ENCODE assay signal across 8 mouse cellular contexts in the genomic region with DNA sequence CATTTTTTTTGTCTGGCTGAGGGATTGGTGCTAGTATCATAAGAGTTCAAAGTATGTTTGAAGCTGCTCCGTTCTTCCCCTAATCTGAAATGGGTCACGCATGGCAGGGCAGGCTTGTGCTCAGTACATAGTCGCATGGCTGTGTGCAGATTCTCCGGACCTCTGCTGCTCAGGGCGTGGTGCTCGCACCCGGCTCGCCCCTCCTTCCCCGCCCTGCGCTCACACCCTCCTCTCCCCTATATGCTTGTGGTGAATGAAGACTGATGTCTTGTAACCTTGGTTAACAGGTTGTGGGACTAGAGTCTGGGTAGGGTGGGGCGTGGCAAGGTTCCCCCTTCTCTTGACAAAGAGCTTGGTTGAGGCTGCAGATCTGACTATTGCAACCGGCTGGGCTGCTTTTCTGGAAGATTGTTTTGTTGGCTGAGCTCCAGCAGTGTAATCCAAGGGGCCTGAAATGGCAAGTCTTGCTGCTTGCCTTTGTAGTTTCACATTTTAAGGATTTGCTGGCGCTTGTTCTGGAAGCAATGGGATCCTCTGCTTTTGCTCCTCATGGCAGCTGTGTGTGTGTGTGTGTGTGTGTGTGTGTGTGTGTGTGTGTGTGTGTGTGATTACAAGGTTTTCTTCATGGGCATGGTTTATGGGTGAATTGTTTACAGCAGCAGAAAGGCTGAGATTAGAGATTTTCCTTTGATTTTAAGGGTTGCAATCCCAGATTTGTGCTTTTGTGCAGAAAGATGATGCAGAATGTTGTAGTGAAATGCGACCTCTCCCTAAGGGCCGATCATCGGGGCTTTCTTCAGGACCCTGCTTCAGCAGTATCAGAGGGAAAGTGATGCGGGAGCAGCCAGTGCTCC.
A peak's percentile ranks its signal among the peaks of the same experiment; 100 is the strongest.
DNase-seq lines count a peak whose midpoint lies in the region; ATAC-seq and TF ChIP-seq lines count a peak whose summit lies in the region.

No protein-coding gene starts in this region.

- no peaks in the 10 kb centered on the region for H3K36me3 ChIP-seq in forebrain, embryonic 14.5 days (ENCODE audit: control insufficient read depth, insufficient read depth, low read length)
- H3K36me3 ChIP-seq in limb, embryonic 10.5 days, result no peaks in the 10 kb centered on the region
- no peaks in the 10 kb centered on the region for H3K36me3 ChIP-seq in midbrain, embryonic 10.5 days
- H3K36me3 ChIP-seq in spleen, adult 2 months (ENCODE audit: control insufficient read depth, insufficient read depth, low read length), result no peaks in the 10 kb centered on the region

- ATAC-seq in CD4-positive, CD25-positive, alpha-beta regulatory T cell, adult 4 months, result peak; percentile 51
- peak; percentile 84 for ATAC-seq in forebrain, embryonic 14.5 days

- H3K27me3 ChIP-seq in forebrain, embryonic 14.5 days (replicated peaks; ENCODE audit: control insufficient read depth, insufficient read depth, low read length), result no peaks in the 10 kb centered on the region
- H3K27me3 ChIP-seq in limb, embryonic 10.5 days (ENCODE audit: low read depth, poor library complexity, severe bottlenecking), result no peaks in the 10 kb centered on the region
- no peaks in the 10 kb centered on the region for H3K27me3 ChIP-seq in midbrain, embryonic 10.5 days (ENCODE audit: low read depth, poor library complexity, severe bottlenecking)
- no peaks in the 10 kb centered on the region for H3K27me3 ChIP-seq in spleen, adult 2 months (ENCODE audit: control insufficient read depth, insufficient read depth, low read length)

- peaks cover 14% of the 10 kb centered on the region for H3K4me1 ChIP-seq in forebrain, embryonic 14.5 days (ENCODE audit: control insufficient read depth, insufficient read depth, low read length)
- H3K4me1 ChIP-seq in limb, embryonic 10.5 days, result peaks cover 36% of the 10 kb centered on the region
- peaks cover 43% of the 10 kb centered on the region for H3K4me1 ChIP-seq in midbrain, embryonic 10.5 days
- H3K4me1 ChIP-seq in spleen, adult 2 months (ENCODE audit: control insufficient read depth, insufficient read depth, insufficient read length), result peaks cover 9% of the 10 kb centered on the region; the same call in 1 of the 2 replicates

- H3K4me2 ChIP-seq in forebrain, embryonic 14.5 days (ENCODE audit: low read length), result peak overlapping the region; percentile 45

- no peak; the same call in 1 of the 2 replicates for TF ChIP-seq POLR2A in spleen, adult 2 months (IDR thresholded peaks at IDR 0.05; ENCODE audit: low read depth, low read length)

- 28% methylated on average over 17 of the region's 17 CpGs for WGBS in forebrain, embryonic 14.5 days
- WGBS in limb, embryonic 10.5 days, result 45% methylated on average over 17 of the region's 17 CpGs
- WGBS in midbrain, embryonic 10.5 days, result 39% methylated on average over 17 of the region's 17 CpGs
- WGBS in spleen, adult 2 months, result 8% methylated on average over 17 of the region's 17 CpGs

- H3K9me3 ChIP-seq in forebrain, embryonic 14.5 days (replicated peaks; ENCODE audit: control insufficient read depth, low read length), result no peaks in the 10 kb centered on the region
- H3K9me3 ChIP-seq in limb, embryonic 10.5 days (replicated peaks), result no peaks in the 10 kb centered on the region
- no peaks in the 10 kb centered on the region for H3K9me3 ChIP-seq in midbrain, embryonic 10.5 days (replicated peaks)

- peak overlapping the region; percentile 6 for H3K27ac ChIP-seq in forebrain, embryonic 14.5 days (ENCODE audit: low read depth, low read length)
- peak overlapping the region; percentile 84 for H3K27ac ChIP-seq in limb, embryonic 10.5 days
- H3K27ac ChIP-seq in midbrain, embryonic 10.5 days (replicated peaks), result peak overlapping the region; percentile 81
- peak overlapping the region; percentile 95 for H3K27ac ChIP-seq in spleen, adult 2 months (ENCODE audit: insufficient read depth, low read length)

- no peak for TF ChIP-seq CTCF in spleen, adult 2 months (IDR thresholded peaks at IDR 0.05; ENCODE audit: extremely low read depth, insufficient read depth, insufficient read length, insufficient replicate concordance)

- H3K4me3 ChIP-seq in forebrain, embryonic 14.5 days (ENCODE audit: low read depth, low read length), result peak overlapping the region; percentile 9
- H3K4me3 ChIP-seq in limb, embryonic 10.5 days, result peak overlapping the region; percentile 32
- H3K4me3 ChIP-seq in midbrain, embryonic 10.5 days, result peak overlapping the region; percentile 33
- H3K4me3 ChIP-seq in spleen, adult 2 months (ENCODE audit: extremely low read depth, insufficient read depth, insufficient read length), result peak overlapping the region; percentile 46

- peak; percentile 43 for DNase-seq in adrenal gland, adult 8-10 months
- peak; percentile 85 for DNase-seq in forebrain, embryonic 14.5 days (ENCODE audit: low spot score)
- DNase-seq in heart, postnatal 4 days, result peak; percentile 79
- DNase-seq in limb, embryonic 10.5 days (ENCODE audit: low spot score), result peak; percentile 59
- peak; percentile 55 for DNase-seq in midbrain, embryonic 10.5 days (ENCODE audit: low spot score)
- peak; percentile 62 to 67 for DNase-seq in spleen, adult 2 months (ENCODE audit: low read depth in 1 of 2, low spot score in 2 of 2)
- DNase-seq in left cerebral cortex, adult 9 months (ENCODE audit: low spot score in 2 of 2), result no peak

- peak overlapping the region; percentile 7 for H3K9ac ChIP-seq in forebrain, embryonic 14.5 days (ENCODE audit: low read length)

Comparison
In these comparisons a context has a peak if more than half of its experiments do, and no peak if none do; other contexts are left out.
1. DNase-seq: peak in adrenal gland, adult 8-10 months (single experiment), forebrain, embryonic 14.5 days (single experiment), heart, postnatal 4 days (single experiment), limb, embryonic 10.5 days (single experiment), midbrain, embryonic 10.5 days (single experiment) and spleen, adult 2 months (2 of 2); none in left cerebral cortex, adult 9 months (0 of 2).
2. H3K27ac ChIP-seq: peak in every context shown above with its lines; median percentile 95 in spleen, adult 2 months; 84 in limb, embryonic 10.5 days; 81 in midbrain, embryonic 10.5 days; 6 in forebrain, embryonic 14.5 days.
3. Peak in every context shown above with its lines, with median percentiles within 50 percentile points of each other: H3K4me3 ChIP-seq.